Mouse (Mus musculus): ENCODE measurements at regions not wholly inside any gene's neighbourhood (a gene's known extent, or its start where the extent isn't known, plus 50 kb on each side); places are given as distances from the start of the nearest gene placed in this dataset.

DNA sequence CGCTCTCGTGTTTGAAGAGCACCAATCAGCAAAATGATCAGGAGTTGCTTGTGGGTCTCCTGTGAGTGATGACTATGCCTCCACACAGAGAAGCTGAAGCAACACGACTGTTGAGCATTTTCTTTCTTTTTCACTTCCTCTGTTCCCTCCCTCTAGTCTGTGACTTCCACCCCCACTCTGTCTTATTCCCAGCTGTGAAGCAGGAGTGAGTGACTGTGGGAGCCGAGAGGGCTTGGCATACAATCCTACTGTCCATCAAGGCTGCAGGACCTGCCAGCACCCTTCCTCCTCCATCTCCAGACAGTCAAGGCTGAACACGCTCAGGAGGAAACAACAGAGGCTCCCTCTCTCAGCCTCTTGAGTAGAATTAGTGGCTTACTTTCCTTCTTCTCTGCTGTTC, 401.3 kb downstream of the Plcl1 start:
- no peak for DNase-seq (ENCODE audit: low spot score)

DNA sequence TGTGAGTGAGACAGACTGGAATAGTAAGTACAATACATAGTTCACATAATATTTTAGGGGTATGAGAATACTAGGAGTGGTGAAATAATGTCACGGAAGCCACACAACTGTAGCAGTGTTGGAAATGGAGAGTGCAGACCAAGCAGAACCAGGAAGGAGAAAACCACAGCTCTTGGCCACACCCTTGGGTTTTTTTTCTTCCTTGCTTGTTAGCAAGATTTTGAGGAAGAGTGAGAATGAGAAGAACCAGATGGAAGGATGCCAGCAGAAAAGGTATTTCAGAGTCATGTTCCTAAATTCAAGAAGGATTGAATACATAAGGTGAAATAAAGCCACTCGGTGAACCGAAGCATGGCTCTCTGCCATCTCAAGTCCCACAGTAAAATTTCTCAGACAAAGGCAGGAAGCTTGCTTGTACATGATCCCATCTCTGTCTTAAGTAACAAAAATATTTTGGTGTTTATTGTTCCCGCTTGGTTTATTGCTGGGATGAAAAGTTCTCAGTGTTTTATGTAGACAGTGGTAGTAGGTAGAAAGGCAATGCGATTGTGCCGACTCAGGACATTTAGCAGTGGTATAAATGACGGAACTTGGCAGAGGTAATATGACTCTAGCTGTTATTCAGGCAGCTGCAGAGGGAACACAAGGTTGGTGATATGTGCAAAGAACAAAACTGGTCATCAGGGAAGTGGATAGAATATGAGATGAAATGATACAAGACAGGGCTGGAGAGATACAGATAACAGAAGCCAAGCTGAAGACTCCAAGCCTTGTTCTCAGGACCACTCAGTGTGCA, 403.2 kb downstream of the Plcl1 start:
- no peak for DNase-seq (ENCODE audit: low spot score)

DNA sequence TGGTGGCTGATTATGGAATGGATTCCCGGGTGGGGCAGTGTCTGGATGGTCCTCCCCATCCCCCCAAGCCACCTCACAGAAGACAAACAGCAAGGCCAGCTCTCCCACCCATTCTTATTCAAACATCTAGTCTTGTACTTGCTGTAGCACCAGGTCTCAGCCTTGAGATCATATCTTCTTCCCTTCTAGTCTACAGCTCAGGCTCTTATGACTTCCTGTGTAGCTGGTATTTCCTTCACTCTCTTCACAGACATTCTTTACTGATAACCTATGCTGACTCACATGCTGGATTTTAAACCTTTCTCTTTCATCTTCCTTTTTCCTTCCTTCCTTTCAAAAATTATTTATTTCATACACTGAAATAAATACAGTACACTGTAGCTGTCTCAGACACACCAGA, 406.8 kb downstream of the Plcl1 start:
- no peak for DNase-seq (ENCODE audit: low spot score)

DNA sequence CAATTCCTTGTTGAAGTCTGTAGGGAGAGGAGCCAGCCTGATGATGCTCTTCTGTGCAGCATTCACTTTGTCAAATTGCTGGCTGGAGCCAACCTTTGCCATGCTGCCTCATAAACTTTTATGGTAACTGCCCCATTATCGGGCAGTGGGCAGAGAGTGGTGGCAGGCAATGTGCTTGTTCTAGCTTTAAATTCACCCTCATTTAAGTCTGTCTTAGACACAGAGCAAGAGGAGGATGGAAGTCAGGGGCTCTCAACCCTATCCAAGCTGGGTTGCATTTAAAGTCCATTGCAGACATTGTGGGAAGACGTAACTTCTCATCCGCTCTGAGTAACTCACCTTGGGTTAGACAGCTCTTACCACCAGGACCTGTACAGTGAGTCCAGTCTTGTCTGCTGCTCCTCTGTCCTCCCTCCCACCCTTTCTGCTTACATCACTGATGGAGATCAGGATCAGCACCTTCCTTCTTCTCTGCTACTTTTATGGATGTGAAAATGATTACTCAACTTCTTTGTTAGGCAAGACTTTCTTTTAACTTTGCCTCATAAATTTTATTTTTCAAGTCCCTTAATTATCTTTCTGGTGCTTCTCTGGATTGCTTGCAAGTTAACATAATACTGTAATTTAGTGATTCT, 415.3 kb downstream of the Plcl1 start:
- DNase-seq (ENCODE audit: low spot score): no peak

DNA sequence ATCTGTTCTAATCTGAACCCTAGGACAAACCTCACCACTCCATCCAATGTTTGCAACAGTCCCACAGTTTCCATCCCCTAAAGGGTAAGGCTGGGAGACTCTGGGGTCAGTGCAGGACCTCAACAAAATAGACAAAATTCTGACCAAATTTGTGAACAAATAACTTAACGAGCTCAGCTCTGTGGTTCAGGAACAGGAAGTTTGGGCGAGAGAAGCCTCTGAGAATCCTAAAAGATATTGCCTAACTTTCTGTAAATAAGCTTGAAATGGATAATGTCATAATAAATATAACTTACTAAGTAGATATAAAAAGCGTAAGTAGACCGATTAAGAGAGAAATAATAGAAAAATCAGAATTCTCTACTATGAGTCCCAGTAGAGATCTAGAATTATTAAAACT, 416.9 kb downstream of the Plcl1 start:
- DNase-seq (ENCODE audit: low spot score): no peak

DNA sequence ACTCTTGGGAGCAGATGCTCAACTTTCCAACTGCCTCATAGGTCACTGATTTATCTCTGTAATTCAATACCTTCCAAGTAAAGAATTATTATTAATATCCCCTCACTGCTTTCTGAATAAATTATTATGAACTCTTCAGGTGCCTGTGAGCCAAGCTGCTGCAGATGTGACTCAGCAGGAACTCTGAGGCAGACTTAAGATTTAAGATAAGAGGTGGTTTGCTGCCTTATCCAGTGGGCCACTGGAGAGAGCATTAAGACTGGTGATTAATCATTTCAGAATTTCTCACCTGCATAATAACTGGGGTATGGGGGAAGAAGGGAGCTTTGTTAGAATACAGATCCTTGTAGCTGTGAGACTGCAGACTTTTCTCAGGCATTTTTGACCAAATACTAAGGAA, 421.5 kb downstream of the Plcl1 start:
- DNase-seq (ENCODE audit: low spot score): no peak

DNA sequence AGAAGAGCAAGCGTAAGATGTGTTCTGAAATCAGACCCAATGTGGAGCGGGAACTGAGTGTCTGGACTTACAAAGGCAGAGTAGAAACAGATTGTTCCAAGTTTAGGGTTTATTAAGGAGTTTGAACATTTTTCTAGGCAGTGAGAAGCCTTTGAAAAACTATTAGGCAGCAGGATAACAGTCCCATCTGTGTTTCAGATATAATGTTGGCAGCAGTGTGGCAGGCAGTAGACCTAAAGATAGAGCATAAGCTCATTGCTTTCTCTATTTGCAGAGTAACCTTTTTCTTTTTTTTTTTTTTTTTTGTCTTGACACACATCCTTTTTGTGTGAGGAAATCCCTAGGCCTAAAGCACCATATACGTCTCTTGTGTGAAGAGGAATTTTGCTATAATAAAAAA, 429.6 kb downstream of the Plcl1 start:
- DNase-seq (ENCODE audit: low spot score): no peak

DNA sequence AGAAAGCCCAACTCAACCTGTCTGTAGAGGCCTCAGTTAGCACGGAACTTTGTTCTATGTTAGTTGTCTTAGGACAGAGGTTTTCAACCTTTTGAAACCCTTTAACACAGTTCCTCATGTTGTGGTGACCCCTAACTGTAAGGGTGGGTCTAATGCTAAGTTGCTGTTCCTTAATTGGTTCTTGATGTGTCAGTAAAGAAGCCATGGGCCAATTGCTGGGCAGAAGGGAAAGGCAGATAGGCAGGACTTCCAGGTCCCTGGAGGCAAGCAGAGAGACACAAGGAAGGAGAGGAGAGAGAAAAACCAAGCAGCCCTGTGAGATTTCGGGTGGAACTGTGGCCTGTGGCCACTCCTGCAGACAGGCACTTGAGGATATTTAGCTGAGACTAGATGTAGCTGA, 431.0 kb downstream of the Plcl1 start:
- DNase-seq (ENCODE audit: low spot score): no peak

DNA sequence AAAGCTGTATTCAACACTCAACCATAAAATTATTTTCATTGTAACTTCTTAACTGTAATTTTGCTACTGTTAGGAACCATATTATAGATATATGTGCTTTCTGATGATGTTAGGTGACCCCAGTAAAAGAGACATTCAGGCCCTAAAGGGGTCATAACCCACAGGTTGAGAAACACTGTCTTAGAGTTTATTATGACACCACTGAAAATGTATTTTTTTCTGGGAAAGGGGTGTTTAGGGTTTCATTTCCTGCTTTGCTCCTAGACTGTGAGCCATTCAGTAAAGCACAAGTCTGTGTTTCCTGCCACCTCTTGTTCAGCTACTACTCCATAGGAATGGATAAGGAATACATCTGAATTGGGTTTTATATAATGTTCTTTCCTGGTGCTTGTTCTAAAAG, 431.6 kb downstream of the Plcl1 start:
- no peak for DNase-seq (ENCODE audit: low spot score)

DNA sequence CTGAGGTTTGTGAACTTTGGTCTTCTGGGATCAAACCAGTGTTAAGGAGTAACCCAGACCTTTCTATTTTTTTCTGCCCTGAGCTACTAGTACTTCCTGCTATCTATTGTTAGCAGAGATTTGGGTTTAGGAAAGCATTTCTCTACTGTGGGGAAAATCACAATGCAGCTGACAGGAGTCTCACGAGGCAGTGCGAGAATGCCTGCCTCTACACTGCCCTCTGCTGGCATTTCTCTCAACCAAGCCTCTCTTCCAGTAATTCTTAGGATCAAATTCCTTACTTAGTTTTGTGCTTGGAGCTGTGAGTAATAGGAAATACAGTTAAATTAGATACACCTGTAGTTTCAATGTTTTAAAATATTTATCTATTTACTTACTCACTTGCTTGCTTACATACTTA, 432.4 kb downstream of the Plcl1 start:
- DNase-seq (ENCODE audit: low spot score): peak; percentile 66

DNA sequence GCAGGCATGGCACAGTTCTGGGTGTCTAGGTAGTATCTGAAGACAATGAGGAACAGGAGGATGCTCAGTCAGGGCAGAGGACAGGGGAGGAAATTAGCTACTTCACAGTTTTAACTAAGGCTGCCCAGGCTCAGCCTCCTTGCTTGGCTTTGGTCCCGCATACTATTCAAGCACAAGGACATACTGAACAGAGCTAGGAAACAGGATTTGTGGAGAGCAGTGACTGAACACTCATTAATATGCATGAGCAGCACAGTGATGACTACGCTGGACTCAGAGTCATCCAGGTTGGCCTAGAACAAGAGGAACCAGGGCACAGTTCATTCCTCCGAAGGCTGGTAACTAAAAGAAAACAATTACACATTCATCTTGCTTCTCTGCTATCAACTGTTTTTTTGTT, 443.1 kb downstream of the Plcl1 start:
- no peak for DNase-seq (ENCODE audit: low spot score)

DNA sequence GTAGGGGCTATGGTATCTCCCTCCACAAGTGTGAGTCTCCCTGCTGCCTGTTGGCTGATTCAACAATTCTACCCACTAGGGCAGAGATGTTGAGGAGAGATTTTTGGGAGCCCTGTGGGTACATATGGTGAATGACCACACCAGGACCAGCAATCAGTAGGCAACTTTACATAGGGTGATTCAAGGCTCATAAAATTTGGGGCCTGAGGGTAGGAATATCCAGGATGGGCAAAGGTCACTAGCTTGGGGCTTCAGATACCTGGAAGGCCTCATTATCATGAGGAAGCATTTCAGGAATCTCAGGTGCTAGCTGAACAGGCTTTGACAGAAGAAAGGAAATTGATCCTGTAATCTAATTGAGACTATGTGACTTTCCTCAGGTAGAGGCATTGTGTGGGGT, 446.6 kb downstream of the Plcl1 start:
- no peak for DNase-seq (ENCODE audit: low spot score)

DNA sequence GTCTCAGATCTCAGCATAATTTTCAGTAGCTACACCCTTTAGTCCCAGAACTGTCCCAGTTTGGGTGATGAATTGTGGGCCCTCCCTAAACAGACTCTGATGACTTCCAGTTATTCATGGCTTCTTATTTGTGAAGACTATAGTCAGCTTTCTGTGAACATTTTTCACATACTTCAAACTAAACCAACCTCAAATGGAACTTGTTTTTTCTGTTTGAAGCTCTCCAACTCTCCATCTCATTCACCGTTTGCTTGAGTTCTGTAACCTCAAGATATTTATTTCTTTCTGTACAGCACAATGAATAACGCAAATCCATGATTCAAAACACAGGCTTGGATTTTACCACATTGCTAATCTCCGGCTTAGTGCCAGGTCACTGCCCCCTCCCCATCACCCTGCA, 453.4 kb downstream of the Plcl1 start:
- no peak for DNase-seq (ENCODE audit: low spot score)

DNA sequence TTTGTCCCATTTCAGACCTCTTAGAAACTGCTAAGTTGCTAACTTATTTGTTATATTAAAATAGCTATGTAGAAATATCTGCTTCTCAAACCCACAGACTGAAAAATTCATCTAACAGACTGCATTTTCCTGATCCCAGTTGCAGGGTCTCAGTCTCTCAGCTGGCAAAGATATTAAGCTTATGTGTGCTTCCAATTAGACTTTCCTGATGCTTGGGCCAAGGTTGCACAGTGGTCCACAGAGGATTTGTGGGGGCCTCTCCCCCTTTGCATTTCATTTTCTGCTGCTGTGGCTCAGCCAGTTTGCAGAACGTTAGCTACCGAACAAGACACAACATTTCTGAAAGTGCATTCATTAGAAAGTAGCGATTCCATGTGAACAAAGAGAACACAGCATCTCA, 457.4 kb downstream of the Plcl1 start:
- DNase-seq (ENCODE audit: low spot score): no peak

DNA sequence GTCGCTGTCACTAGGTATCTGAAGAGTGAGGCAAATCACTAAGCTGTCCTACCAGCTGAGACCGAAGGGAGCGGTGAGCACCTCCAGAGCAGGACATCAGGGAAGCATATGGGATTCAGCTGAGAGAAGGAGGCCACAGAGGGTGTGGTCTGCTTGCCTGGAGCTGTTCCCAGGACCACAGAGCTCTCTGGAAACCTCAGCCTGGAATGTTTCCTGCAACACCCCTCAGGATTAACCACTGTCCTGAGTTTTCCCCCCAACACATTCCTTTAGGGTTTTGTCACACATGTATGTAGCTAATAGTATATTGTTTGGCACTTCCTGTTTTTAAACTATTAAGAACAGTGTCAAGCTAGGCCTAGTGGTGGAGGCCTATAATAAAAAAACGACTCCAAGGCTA, 459.6 kb downstream of the Plcl1 start:
- DNase-seq (ENCODE audit: low spot score): no peak

DNA sequence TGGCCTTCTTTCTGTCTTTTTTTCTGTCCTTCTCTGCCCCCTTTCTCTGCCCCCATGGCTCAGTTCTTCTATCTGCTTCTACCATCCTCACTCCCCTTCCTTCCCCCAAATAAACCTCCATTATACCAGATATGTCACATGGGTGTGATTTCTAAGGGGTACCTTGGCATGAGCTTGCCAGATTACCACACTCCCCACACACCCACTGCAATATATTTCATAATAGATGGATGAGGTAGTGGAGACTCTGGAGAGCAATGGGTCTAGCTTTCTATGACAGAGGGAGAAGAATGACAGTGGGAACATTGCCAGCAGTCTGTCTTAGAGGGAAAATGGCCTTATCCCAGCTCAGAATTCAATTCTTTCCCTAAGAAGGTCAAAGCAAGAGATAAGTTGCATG, 461.0 kb downstream of the Plcl1 start:
- DNase-seq (ENCODE audit: low spot score): no peak

DNA sequence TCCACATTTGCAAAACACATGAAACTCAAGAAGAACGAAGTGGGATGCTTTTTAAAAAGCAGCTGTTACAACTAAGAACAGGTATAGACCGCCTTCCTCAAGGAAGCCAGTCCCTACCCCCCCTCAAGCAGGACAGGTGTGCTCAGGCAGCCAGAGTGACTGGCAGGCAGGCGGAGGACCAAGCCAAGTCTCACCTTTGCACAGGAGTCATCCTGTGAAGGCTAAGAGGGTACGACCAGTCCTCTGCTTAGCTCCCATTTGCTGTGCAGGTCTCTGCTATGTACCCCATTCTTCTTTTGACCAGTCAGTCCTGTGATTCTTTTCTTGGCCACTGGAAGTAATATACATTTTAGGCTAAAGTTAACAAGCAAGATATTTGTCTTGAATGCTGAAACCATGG, 467.9 kb downstream of the Plcl1 start:
- DNase-seq (ENCODE audit: low spot score): no peak

DNA sequence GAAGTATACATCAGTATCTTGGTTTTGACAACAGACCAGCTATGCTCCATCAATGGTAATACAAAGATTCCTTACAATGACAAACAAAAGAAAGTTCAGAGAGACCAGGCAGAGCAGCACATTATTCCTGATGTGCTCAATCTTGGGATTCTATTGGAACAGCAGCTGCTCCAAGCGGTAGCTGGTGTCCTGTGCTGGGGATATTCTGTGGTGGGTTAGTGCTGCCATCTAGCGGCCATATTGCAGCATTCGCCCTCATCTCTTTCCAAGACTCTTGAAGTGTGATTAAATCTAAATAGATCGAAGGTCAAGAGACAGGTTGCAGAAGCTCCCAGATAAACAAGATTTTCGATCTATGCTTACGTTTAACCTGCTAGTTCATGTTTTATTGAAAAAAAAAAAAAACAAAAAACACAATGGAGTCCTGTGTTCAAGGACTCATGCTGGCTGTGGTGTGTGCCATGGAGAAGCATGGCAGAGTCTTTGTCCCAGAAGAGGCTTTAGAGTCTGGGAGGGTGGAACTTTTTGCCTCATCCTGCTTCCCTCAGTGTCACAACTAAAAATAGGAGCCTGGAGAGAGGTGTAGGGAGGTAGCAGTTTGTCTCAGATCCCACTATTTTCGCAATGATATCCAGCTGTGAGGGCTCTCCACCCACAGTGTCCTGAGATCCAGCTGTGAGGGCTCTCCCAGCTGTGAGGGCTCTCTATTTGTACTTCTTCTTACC, 468.6 kb downstream of the Plcl1 start:
- peak; percentile 69 for DNase-seq (ENCODE audit: low spot score)

DNA sequence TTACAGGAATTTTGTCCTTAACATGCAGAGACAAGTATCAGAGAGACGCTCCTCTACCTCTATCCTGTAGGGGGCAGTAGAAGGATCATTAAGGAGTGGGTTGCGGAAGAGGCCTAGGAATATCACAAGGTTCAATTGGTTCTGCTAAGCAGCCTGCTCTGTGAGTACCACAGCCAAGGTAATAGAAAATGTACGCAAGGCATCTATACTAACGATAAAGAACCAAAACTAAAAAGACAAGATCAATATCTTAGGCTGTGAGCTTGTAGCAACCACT, 469.1 kb downstream of the Plcl1 start:
- no peak for DNase-seq (ENCODE audit: low spot score)

DNA sequence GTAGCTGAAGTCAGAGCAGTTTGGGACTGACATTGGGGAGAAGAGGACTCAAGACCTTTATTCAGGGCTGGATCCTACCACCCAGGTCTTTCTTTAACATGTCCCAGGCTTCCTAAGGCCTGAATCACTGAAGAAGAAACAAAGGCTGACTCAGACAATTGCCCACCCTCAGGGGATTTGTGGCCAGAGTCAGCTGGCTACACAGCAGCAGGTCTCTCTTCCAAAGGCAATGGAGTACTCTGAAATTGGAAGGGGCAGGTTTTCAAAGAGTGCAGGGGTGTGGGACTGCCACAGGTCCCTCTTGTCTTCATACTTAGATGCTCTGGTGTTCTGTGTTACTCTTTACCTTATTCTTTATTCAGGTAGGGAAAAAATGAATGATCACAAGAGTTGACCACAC, 478.9 kb downstream of the Plcl1 start:
- no peak for DNase-seq (ENCODE audit: low spot score)

DNA sequence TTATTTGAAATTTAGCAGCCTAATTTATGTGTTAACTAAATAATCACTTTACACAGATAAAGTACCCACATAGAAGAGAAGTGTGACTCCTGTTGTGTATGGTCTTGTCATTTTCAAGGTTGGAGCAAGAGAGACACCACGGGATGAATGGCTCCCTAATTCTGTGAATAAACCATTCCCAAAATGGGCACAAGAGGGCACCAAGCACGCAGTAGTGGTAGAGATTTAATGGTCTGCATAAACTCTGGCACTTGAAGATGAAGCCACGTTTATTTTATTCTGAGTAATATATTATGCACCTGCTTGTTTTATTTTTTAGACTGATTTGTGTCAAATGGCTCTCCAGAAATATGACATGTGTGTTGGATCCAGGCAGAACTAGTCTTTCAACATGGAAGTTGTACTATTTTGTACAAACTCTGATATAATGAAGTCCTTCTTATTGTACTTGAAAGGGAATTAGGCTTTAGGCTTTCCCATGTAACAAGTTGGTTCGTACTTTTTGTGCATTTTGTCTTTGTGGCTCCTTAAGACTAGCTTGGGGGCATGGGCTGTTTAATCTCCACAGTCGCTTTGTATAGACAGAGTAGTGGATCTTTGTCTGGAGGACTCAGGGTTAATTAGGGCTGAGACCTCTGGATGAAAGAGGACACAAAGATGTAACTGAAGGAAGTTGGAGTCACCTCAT, 480.8 kb downstream of the Plcl1 start:
- peak; percentile 51 for DNase-seq (ENCODE audit: low spot score)

DNA sequence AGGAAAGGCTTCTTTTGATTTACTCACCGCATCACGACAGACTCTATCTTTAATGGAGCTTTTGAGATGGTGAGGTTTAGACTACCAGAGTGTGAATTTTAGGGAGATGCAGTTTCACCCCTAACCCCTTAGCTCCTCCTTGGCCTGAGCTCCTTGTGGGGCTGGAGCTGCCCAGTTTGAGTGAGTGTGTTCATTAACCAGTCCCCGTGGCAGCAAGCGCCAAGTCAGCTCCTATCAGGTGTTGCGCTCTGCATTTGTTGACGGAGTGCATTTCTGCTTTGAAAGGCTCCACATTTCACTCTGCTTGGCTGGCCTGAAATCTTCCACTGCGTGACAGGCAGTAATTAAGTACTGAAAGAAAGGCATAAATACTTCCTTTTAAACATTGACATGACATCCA, 481.7 kb downstream of the Plcl1 start:
- DNase-seq (ENCODE audit: low spot score): no peak

DNA sequence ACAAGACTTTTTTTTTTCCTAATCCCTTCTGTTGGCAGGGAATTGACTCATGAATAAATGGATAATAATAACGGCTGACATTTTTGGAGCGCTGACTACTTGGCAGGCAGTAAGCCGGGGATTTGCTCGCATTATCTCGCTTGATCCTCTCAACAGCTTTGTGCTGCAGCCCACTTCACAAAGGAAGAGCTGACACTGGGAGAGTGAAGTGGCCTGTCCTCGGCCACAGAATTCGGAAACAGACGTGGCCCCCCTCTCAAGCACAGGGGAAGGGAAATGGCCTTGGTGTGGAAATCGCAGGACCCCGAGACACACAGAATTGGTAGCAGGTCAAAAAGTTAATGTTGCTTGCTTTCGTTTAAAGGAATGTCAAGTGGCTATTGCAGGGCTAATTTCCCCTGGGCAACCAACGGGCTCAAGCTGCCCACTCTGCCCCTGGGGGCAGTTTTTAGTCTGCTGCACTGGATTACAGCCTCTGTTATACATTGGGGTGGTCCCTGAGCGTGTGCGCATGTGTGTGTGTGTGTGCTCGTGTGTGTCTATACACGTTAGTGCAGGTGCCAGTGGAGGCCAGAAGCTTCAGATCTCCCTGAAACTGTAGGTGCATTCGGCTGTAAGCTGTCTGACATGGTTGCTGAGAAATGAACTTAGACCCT, 483.1 kb downstream of the Plcl1 start:
- no peak for DNase-seq (ENCODE audit: low spot score)

Data from urinary bladder, postnatal 14 days (tissue).